Mouse (Mus musculus) stomach, adult 2 months (tissue): ENCODE results near the gene Ifnar1. TPM values are rescaled to one million over a fixed set of nuclear protein-coding genes. Genes with fewer than 3 reads are reported as not detected.

Experiments used
- polyA plus RNA-seq: library from polyadenylated mRNA; depleted of rRNA; stranded (reverse); fragments of >200 nt; gene quantifications from 2 replicates; pipeline ENCODE4 v1.2.3, GENCODE M21; 2012; rRNA removed

Gene Ifnar1
- polyA plus RNA-seq = 3.4 and 4.3 TPM in 2 replicates

GRCm38 (mm10) chr16:91484808-91485700 is at the start of gene Ifnar1:
Gene Ifnar1 (plus strand): TSS chr16:91485238.

GRCm38 (mm10) chr16:91546836-91547741 is 62.1 kb downstream of the Ifnar1 start, which contains the start of gene Ifngr2:
Gene Ifngr2 (plus strand): TSS chr16:91547072.

Other genes starting within 250 kb of the Ifnar1 start
- 0.03 and 0.06 TPM in 2 replicates for gene Olig1, start 215.5 kb upstream of the Ifnar1 start, polyA plus RNA-seq
- gene Ifnar2, start 112.5 kb upstream of the Ifnar1 start, polyA plus RNA-seq = 12.6 and 21.5 TPM in 2 replicates
- not detected in 2 replicates for gene Gm21970, start 93.5 kb upstream of the Ifnar1 start, polyA plus RNA-seq
- gene Il10rb, start 79.1 kb upstream of the Ifnar1 start, polyA plus RNA-seq = 12.6 and 13.5 TPM in 2 replicates
- 16.2 and 54.5 TPM in 2 replicates for gene Ifngr2, start 61.8 kb downstream of the Ifnar1 start, polyA plus RNA-seq
- 16.5 and 17.5 TPM in 2 replicates for gene Tmem50b, start 112.6 kb downstream of the Ifnar1 start, polyA plus RNA-seq
- gene Dnajc28, start 133.8 kb downstream of the Ifnar1 start, polyA plus RNA-seq = 0.09 and 0.14 TPM in 2 replicates
- 5.9 and 10.8 TPM in 2 replicates for gene Gart, start 161.7 kb downstream of the Ifnar1 start, polyA plus RNA-seq
- 18.5 and 31.4 TPM in 2 replicates for gene Son, start 162.3 kb downstream of the Ifnar1 start, polyA plus RNA-seq
- gene Donson, start 203.5 kb downstream of the Ifnar1 start, polyA plus RNA-seq = 1.8 and 3.4 TPM in 2 replicates
- 4.4 and 5.9 TPM in 2 replicates for gene Cryzl1, start 243.7 kb downstream of the Ifnar1 start, polyA plus RNA-seq
- 13.4 and 17.4 TPM in 2 replicates for gene Itsn1, start 244.0 kb downstream of the Ifnar1 start, polyA plus RNA-seq